Mouse (Mus musculus): Measurements from ENCODE around the gene Opcml.

DNA sequence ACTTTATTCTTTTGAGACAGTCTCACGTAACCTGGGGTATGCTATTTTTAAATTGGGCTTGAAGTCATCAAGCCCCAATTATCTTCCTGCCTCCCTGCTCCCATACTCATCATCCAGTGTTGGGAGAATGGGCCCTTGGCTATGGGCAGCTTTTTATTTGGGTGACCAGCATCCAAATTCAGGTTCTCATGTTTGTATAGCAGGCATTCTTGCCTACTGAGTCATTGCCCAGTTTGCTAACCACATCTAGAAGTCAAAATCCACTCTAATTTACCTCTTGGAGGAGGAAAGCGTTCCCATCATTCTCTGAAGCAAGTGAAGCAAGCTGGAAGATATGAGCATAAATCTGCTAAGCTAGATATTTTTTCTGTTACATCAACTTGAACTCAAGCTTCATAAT is 29.4 kb upstream of the Opcml start:
- TF ChIP-seq CTCF (IDR thresholded peaks at IDR 0.05; ENCODE audit: low read depth) (no peak), EP300 (IDR thresholded peaks at IDR 0.05; ENCODE audit: low read depth) (no peak)
